Mouse (Mus musculus) spleen, postnatal 36 days (tissue): Measurements from ENCODE around the gene Lrrc72.

Source experiments
- DNase-seq, 2 experiments: peaks; one replicate each; pipeline ENCODE4 v3.0.0; 2022; ENCODE audit warnings: low spot score in 2 of 2, mixed read lengths in 1 of 2

Lrrc72 gene

DNA sequence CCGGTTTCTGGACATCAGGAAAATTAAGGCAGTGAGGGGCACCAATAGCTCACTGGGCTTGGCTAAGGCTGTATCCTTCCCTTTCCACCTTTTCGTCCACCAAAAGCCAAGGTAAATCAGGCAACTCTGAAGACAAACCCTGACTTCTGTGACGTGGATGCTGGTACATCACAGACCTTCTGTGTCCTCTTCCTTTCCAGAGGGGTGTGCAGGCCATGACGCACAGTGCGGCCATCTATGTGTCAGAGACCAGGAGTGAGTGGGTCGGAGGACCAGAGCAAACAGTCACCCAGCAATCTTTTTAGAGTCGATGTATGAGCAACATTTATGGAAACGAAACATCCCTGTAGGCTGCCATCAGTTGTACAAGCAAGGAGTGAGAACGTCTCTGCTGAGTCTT is at the start of gene Lrrc72:
Lrrc72 (minus strand) TSS at position 101 of the 400 bp plus-strand sequence.
- no peak for DNase-seq

DNA sequence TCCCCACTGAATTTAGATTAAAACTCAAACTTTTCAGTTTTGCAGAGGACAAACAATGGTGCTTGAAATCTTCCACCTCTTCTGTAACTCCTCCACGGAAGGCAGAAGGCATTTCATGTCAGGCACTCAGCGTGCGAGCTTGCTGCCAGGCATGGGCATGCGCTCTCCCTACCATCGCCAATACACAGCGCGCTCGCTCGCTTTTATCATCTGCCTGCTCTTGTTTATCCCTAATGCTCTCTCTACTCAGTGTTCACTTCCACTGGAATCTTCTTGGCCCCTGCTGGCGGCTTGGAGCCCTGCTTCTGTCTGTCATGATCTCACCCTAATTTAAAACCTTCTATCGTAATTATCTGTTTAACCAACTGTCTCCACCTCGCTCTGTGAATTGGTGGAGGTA is 49.1 kb upstream of the Lrrc72 start:
- no peak for DNase-seq

DNA sequence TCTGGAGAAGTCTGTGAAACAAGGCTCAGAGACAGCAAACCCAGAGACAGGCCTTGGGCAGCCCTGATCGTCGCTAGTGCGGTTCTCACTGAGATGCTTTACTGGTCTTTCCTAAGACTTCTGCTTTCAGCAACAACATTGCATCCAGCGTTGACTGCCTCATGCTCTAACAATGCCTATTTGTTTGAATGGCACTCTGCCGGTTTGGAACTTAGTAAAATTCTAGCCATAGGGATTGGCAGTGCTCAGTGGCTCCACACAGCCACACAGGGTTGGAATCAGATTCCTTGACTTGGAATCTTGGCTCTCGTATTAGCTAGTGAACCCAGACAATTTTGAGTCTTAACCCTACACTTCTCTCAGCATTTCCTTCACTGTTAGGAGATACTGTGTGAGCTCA is 38.1 kb upstream of the Lrrc72 start:
- no peak for DNase-seq

DNA sequence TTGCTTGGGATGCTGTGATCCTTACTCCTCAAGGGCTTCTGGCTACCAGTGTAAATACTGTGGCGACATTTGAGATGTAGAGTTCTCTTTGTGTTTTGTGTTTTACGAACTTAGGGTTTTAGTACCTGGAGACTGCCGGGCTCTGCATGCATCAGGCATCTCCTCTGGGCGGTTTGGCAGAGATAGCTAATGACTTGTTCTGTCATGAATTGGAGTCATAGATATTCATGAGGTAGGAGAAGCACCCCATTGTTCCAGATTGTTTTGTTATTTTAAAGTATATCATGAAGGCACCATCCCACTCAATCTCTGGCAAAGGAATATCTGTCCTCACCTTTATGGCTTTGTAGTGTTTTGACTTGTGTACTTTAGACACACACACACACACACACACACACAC is 37.3 kb upstream of the Lrrc72 start:
- DNase-seq = no peak

DNA sequence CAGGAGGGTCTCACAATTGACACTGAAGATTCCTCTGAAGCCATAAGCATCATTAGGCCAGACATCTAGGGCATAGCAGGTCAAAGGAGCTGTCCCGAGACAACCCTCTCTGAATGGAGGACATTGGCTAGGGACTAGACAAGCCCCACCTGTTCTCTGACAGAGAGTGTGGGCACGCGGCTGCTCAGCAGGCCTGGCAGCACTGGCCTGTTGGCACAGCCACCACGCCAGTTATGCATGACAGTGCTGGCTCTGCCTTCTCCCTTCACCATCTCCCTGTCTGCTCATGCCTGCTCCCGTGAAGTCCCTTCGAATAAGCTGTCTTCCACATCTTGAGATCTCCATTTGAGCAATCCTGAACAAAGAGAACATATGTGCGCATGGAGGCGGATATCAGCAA is 36.4 kb upstream of the Lrrc72 start:
- no peak for DNase-seq

DNA sequence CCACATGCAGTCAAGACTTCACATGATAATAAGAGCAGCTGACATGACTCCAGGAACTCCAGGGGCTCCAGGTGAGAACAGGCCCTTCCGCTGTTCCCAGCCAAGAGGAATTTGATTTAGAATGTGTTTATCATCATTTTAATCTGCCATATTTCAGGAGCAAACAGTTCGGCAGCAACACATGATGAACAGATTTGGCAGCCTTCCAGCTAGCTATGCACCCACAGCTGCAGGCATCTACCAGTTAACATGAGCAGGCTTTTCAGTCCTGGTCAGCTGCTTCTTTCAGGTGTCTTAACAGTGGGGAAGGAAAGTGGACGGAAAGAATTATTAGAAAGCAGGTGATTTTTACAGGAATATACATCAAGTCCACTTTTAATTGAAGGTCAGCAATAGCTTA is 21.6 kb upstream of the Lrrc72 start:
- no peak for DNase-seq

DNA sequence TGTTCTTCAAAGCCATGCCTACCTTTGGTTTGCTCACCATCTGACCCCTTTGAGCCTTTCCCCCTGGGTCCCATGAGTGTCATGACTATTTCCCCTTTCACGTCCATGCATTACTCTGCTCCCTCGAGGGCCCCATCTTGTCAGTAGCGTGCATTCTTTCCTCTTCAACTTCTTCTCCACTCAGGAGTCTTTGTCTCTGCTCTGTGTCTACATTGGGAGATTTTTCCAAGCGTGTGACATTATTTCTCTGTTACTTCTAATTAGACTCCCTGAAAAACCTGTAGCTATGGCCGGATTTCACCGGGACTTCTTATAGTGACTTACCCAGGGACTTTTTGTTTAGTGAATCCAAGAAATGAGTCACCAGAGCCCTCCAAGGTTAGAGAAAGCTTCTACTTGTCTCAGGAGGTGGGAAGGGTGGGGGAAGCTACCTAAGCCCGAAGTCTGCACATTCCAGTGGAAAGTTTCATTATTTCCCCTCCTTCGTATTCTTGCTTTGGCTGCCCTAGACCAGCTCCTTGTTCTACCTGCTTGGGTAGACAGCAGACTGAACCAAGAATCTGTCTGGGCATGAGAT is 14.6 kb upstream of the Lrrc72 start:
- no peak for DNase-seq

DNA sequence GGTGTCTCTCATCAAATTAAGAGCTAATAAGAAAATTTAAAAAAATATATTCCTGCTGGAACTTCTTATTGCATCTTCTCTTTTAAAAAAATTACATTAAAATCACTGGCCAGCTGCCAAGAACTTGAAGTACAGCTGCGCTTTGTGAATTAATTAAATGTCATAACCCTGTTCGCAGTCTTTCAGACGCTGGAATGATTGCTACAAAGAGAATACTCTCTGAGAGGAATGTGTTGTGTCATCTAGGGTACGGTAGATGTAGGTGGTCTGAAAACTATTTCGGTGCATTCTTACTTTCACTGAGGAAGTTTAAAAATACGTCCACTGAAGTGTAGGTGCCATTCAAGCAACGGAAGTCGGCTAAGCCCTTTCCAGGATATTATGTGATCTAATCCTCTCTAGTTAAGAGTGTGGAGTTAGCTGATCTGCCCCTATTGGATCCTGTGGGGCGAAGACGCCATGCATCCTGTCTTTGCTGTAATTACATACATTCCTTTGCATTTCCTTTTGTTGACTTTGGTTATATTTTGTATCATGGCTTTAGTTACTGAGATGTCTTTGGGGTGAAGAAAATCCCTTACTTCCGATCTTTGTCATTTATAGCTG is 9.0 kb upstream of the Lrrc72 start:
- no peak for DNase-seq

DNA sequence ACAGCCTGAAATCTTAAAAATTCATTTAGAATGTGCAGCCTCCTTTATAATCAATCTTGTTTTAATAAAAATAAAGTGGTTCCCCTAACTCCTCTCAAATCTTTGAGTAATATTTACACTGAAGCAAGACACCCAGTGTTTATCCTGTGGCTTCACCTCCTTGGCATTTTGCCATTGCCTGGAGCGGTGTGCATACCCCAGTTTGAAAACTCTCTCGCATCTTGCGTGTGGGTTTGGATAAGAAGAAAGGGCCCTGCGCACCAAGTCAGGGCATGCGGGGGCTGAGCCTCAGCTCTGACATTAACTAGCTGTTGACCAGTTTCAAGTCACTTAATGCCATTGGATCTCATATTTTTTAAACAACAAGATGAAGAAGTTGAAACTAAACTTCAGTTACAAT is 2.2 kb upstream of the Lrrc72 start:
- no peak for DNase-seq

DNA sequence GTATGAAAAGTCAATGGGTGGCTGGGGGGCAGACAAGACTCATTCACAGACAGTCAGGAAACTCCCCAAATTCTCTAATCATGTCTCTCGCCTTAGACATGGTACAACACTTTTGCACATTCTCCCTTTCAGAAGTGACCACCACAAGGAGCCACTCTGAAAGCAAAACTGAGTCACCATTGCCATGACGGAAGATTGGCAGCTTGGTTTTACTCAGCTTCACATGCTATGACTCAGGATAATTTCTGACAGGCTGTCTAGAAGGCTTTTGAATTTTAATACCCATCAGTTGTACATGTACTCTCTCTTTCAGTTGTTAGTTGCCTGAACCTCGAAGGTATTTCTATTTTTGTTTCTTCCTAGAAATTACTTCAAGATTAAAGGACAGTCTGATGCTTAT is 12.0 kb downstream of the Lrrc72 start:
- DNase-seq = no peak

DNA sequence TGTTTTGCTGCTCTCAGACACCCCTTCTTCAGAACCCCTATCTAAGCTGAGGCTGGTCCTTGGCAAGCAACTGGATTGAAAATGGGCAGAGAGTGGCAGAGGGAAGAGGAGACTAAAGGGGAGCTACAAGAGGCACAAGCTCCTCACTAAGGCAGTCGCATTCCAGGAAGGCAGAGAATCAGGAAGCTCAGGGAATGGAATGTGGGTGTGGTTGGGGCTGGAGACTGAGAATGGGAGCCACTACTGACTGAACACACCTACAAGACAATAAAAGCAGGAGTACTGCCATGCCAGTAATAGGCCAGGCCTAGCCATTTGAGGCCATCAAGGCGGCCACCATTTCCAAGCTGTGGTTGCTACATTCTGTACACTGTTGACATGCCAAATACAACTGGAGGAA is 21.8 kb downstream of the Lrrc72 start:
- no peak for DNase-seq

DNA sequence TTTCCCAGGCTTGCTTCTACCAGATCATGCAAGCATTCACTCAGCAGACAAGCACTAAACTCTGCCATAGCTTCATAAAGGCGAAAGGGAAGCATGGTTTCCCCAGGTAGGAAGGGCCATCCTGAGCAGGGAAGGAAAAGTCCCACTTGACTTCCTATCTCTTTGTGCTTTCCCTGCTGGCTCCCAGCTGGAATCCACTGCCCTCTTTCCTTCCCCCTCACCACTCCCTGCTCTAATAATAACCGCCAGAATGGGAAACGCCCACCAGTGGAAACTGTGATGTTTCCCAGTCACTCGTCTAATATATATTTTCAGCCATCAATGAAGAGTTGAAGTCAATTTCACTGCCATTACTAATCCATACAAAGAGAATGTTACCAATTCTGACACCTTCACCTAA is 28.8 kb downstream of the Lrrc72 start:
- DNase-seq = no peak

DNA sequence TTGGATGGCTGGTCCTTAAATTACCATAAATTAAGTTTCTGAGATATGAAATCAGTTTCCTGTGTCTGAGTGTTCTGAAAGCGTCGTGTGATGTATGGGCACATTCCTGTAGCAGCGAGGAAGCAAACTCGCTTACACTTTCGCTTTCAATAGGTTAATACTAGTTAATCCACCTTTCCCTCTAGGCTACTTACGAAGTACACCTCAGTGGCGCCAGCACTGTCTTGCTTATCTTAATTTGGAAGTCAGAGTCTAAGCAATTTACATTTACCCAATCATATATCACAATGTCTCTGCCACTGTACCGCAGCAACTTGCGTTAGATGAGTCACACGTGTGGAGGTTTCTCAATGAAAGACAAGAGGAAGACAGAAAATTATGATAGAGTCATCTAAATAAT is 36.3 kb downstream of the Lrrc72 start:
- DNase-seq = no peak

DNA sequence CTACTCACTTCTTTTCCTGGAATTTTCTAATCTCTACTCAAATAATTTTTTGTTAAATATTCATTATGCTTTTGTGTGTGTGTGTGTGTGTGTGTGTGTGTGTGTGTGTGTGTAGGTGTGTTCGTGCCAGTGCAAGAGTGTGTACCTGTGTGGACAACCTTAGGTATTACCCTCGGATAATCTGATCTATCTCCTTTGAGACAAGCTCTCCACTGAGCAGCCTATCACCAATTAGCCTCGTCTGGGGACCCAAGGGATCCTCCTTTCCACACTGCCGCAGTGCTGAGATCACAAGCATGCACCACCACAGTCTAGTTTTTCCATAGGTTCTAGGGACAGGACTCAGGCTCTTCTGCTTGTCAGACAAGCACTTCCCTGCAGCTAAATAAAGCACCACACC is 37.0 kb downstream of the Lrrc72 start:
- DNase-seq = no peak

DNA sequence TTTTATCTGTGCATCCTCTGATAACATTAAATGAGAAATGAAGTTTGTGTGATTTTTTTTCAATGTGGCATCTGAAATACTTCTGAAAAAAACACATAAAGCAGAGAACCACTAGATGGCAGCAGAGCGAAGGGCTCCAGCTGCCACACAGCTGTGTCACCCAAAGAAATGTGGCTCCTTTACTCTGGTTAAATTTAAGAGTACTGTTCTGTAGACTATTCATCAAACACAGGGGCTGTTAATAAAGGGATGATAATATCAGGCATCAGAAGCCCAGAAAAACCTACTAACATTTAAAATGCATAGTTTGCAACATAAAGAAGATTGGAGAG is 38.1 kb downstream of the Lrrc72 start:
- DNase-seq = peak; percentile 27 to 30

DNA sequence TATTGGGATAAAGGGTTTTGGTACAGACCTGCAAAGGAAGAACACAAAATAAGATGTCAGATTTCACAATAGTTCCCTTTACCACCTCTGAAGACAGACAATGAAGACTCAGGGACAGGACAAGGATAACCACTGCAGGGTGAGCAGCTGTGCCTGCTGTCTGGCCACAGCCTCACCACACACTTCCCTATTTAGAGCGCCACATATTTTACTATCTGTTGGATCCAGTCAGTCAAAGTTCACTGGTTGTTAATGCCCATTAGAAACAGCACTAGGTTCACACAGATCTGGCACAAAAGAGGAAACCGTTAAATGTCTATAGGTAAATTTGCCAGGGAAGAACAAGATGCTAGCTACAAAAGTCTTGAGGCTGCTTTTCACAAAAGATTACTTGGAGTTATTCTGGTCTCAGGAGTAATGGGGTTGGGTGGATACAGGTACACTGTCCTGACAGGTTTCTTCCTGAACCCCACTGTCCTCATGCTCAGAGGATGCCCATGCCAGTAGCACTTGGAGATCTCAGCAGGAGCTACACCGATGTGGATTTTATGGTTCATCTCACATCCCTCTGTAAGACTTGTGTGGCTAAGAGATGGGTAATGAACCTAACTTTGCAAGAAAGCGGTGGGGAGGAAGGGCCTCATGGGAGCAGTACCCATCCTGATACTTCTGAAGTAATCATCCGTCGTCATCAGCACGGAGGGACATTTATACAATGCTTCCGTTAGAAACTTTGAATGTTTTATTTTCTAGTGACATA is 38.6 kb downstream of the Lrrc72 start:
- peak; percentile 17 to 21 for DNase-seq

DNA sequence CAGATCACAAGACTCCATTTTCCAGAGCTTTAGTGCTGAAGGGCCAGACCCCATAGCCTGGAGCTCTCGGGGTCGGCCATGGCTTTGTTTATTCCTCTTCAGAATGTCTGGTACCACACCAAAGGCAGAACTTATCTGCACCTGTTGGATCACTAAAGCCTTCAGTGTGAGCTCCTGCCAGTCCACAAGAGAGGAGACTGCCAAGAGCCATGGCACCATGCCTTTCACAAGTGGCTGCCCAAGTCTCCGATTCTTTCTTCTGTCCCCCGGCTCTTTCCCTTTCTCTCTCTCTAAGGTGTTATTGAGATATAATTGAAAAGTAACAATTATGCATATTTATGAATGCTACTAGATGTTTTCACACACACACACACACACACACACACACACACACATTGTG is 43.1 kb downstream of the Lrrc72 start:
- DNase-seq = no peak

DNA sequence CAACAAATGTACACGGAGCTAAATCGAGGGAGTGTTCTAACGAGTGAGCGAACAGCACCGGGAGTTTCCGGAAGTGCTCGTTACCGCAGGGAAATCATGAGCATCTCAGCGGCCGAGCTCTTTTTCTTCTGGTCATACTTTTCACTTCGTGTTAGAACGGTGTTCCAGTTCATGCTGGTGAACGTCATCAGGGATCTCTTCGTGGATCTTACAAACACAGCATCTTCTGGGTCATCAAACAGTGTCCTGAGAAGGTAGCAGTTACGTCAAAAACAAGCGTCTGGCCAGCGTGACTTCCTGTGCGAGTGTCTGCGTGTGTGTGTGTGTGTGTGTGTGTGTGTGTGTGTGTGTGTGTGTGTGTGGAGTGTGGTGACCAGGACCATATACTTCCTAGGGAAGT is 44.7 kb downstream of the Lrrc72 start:
- DNase-seq = no peak

DNA sequence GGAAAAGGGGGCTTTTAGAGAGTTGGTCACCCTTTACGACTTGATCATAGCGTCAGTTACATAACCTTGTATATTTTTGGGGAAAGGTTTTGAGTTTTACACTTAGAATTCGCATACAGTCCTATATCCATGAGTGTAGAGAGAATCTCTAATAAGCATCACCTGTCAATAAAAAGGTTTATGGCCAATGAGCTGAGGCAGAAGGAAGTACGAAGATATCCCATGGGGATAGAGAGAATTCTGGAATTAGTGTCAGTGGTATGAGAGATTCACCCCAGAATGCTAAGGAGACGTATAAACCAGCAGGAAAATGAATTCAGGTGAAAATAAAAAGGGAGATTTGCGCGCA is 45.4 kb downstream of the Lrrc72 start:
- no peak for DNase-seq

DNA sequence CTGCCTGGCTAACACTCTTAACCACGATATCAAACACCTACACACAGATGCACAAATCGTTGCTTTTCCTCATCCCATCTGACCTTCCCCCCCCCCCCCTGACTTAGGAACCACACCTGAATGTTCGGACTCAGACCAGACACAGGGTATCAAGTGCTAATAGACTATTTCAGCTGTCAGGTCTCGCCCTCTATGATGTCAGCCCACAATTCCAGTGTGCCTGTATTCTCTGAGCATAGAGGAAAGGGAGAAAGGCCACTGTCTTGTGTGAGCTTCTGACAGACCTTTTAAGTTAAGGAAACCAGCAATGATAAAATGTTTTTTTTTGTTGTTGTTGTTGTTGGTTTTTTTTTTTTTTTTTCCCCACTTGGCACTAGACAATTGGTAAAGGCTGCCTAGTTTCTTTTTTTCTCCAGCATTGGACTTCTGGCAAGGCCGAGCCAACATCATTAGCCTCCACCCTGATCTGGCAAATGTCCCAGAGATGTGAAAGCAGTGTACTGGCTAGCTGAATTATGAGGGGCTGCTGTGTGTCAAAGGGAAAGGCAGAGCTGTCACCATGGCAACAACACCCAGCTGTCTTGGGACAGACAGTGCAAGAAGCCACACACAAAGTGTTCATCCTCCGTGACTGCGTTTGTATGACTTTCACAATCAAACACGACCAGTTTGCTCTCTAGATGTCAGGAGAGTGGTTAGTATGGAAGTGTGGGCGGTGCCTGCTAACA is 46.0 kb downstream of the Lrrc72 start:
- peak; percentile 37 to 41 for DNase-seq

DNA sequence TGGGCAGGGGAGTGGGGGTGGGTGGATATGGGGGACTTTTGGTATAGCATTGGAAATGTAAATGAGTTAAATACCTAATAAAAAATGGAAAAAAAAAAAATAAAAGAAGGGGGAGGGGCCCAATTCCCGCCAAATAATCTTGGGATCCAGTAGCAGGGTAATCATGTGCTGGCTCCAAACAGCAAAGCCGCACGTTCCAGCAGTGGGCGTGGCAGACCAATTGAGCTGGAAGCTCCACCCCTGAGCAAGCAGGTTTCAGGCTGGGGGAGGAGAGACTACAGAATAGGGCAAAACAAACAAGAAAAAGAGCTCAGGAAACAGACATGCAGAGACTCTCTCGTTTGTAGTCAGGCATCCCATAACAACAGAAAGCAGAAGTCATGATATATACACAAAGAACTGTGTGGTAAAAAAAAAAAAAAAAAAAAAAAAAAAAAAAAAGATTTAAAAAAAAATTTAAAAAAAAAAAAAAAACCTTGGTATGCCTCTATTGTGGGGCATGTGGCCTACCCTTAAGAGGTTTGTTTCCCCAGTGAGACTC is 47.5 kb downstream of the Lrrc72 start:
- DNase-seq = peak in 1 of 2 experiments; percentile 16

DNA sequence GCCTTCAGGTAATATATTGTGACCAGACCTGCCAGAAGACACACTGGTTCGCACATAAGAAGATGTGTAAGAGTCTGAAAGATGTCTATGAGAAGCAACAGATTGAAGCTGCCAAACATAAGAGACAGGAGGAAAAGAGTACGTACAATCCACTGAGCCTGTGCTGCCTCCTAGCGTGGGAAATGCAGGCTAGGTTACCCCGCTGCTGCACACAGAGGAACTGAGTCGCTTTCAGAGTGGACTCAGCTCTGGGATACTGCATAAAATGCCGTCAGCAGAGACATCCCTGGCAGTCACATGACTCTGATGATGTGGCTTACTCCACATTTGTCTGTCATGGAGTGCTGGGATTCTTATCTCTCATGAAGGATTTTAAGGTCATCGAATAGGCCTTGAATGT is 58.2 kb downstream of the Lrrc72 start:
- no peak for DNase-seq

DNA sequence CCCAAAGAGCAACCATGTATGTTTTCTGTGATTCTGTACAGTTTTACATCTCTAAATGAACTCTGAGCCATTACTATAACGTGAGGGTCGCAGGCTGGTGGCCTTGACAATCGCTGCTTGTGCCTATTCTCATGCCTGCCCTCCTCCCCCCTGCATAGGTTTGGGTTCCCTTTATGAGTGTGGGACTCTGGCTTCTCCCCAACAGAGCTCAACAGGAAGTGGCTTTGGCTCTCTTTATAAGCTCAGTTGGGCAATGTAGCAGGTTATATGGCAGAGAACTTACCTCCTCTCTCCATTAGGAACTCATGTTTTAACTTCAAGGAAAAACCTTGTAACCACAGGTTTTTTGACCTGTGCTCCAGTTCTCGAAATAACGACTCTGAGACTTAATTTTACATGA is 62.9 kb downstream of the Lrrc72 start:
- peak; percentile 27 to 33 for DNase-seq
